Comparison of ENCODE assay signal across 8 mouse cellular contexts in genomic region chr13:41283256-41283655, GRCm38 (mm10). TPM values are rescaled to one million over a fixed set of nuclear protein-coding genes. Genes with fewer than 3 reads are reported as not detected.
DNase-seq lines count a peak whose midpoint lies in the region; ATAC-seq lines count a peak whose summit lies in the region.

No protein-coding gene starts in this region.

- peak; percentile 59 for DNase-seq in liver
- DNase-seq in c-Kit-negative CD71-positive TER-119-positive erythroid progenitor cells, embryonic 14.5 days (ENCODE audit: low read depth, low spot score): peak; percentile 3
- peak; percentile 47 for DNase-seq in layer of hippocampus, adult 9-11 months
- peak; percentile 41 to 74 for DNase-seq in spleen, postnatal 10 days (ENCODE audit: low spot score in 2 of 2)

- H3K9me3 ChIP-seq in liver, embryonic 12.5 days (replicated peaks): no peaks in the 10 kb centered on the region
- H3K9me3 ChIP-seq in forebrain, embryonic 12.5 days: no peaks in the 10 kb centered on the region
- no peaks in the 10 kb centered on the region for H3K9me3 ChIP-seq in hindbrain, embryonic 13.5 days

- H3K27ac ChIP-seq in liver, embryonic 12.5 days: no peak overlapping the region
- no peak overlapping the region for H3K27ac ChIP-seq in forebrain, embryonic 12.5 days
- H3K27ac ChIP-seq in hindbrain, embryonic 13.5 days: no peak overlapping the region

- H3K4me2 ChIP-seq in liver, embryonic 12.5 days: no peak overlapping the region
- no peak overlapping the region for H3K4me2 ChIP-seq in forebrain, embryonic 12.5 days
- H3K4me2 ChIP-seq in hindbrain, embryonic 13.5 days: no peak overlapping the region

- H3K27me3 ChIP-seq in liver, embryonic 12.5 days (replicated peaks): no peaks in the 10 kb centered on the region
- H3K27me3 ChIP-seq in forebrain, embryonic 12.5 days: no peaks in the 10 kb centered on the region
- 0 out of 2 replicates have a peak, but pooled peaks cover 2% of the 10 kb centered on the region for H3K27me3 ChIP-seq in hindbrain, embryonic 13.5 days

- no peak overlapping the region for H3K9ac ChIP-seq in liver, embryonic 12.5 days
- no peak overlapping the region for H3K9ac ChIP-seq in forebrain, embryonic 12.5 days
- H3K9ac ChIP-seq in hindbrain, embryonic 13.5 days: no peak overlapping the region

- WGBS in liver, embryonic 12.5 days (ENCODE audit: insufficient replicate concordance): 19% methylated on average over 5 of the region's 5 CpGs
- 28% methylated on average over 5 of the region's 5 CpGs for WGBS in forebrain, embryonic 12.5 days
- WGBS in hindbrain, embryonic 13.5 days: 24% methylated on average over 5 of the region's 5 CpGs

- H3K36me3 ChIP-seq in liver, embryonic 12.5 days: no peaks in the 10 kb centered on the region
- no peaks in the 10 kb centered on the region for H3K36me3 ChIP-seq in forebrain, embryonic 12.5 days (replicated peaks)
- peaks cover 3% of the 10 kb centered on the region; the same call in 1 of the 2 replicates for H3K36me3 ChIP-seq in hindbrain, embryonic 13.5 days

- ATAC-seq in liver, embryonic 12.5 days: no peak
- 0 out of 2 replicates have a peak, but pooled peaks have one; percentile 36 for ATAC-seq in forebrain, embryonic 12.5 days (ENCODE audit: low FRiP score)
- 0 out of 2 replicates have a peak, but pooled peaks have one; percentile 54 for ATAC-seq in hindbrain, embryonic 13.5 days (ENCODE audit: low FRiP score)
- peak; percentile 73 for ATAC-seq in megakaryocyte-erythroid progenitor cell, adult 5-6 weeks (replicated peaks; ENCODE audit: low FRiP score, low TSS enrichment, poor library complexity, severe bottlenecking)

- no peak overlapping the region for H3K4me3 ChIP-seq in liver, embryonic 12.5 days
- H3K4me3 ChIP-seq in forebrain, embryonic 12.5 days (replicated peaks): no peak overlapping the region
- no peak overlapping the region for H3K4me3 ChIP-seq in hindbrain, embryonic 13.5 days

- no peaks in the 10 kb centered on the region for H3K4me1 ChIP-seq in liver, embryonic 12.5 days
- H3K4me1 ChIP-seq in forebrain, embryonic 12.5 days: no peaks in the 10 kb centered on the region
- H3K4me1 ChIP-seq in hindbrain, embryonic 13.5 days (replicated peaks): no peaks in the 10 kb centered on the region

RNA-seq across cellular contexts. Expression of gene Gm17364, which starts 9.5 kb away (rescaled TPM):
- polyA plus RNA-seq in liver, embryonic 12.5 days (2016; fragmentation: Nextera tagmentation; extraction: Ambion mirVana): not detected in 2 replicates
- polyA plus RNA-seq in forebrain, embryonic 12.5 days (2016; fragmentation: Nextera tagmentation; extraction: Ambion mirVana): not detected in 2 replicates
- not detected in 2 replicates for polyA plus RNA-seq in hindbrain, embryonic 13.5 days (2015; fragmentation: Nextera tagmentation; extraction: Ambion mirVana)
- not detected in 2 replicates for total RNA-seq in megakaryocyte-erythroid progenitor cell, adult 5-6 weeks (2014; fragmentation: Nextera tagmentation)
- total RNA-seq in megakaryocyte-erythroid progenitor cell, adult 5-6 weeks (2017): not detected in 2 replicates

RNA-seq across cellular contexts. Expression of gene Smim13, which starts 33.6 kb away (rescaled TPM):
- polyA plus RNA-seq in liver, embryonic 12.5 days (2016; fragmentation: Nextera tagmentation; extraction: Ambion mirVana): 10.3 and 11.2 TPM in 2 replicates
- 19.4 and 20.3 TPM in 2 replicates for polyA plus RNA-seq in forebrain, embryonic 12.5 days (2016; fragmentation: Nextera tagmentation; extraction: Ambion mirVana)
- polyA plus RNA-seq in hindbrain, embryonic 13.5 days (2015; fragmentation: Nextera tagmentation; extraction: Ambion mirVana): 19.1 and 20.1 TPM in 2 replicates
- 24.5 and 26.4 TPM in 2 replicates for total RNA-seq in megakaryocyte-erythroid progenitor cell, adult 5-6 weeks (2014; fragmentation: Nextera tagmentation)
- 23.5 and 28.6 TPM in 2 replicates for total RNA-seq in megakaryocyte-erythroid progenitor cell, adult 5-6 weeks (2017)

Comparison
In these comparisons a context has a peak if more than half of its experiments do, and no peak if none do; other contexts are left out.
1. DNase-seq: peak in every context shown above with its lines; median percentile 59 in liver; 58 in spleen, postnatal 10 days; 47 in layer of hippocampus, adult 9-11 months; 3 in c-Kit-negative CD71-positive TER-119-positive erythroid progenitor cells, embryonic 14.5 days.